Mouse (Mus musculus) small intestine, adult 2 months (tissue): ENCODE data around the gene Lsm4.

Experiments
- CTCF ChIP-seq: fragments of 200-500 bp; IDR thresholded peaks from 2 replicates; pipeline ENCODE4 v1.5.1; 2012; ENCODE audit warnings: low read depth, mild to moderate bottlenecking, control low read depth, inconsistent platforms, low read length, moderate library complexity, mixed read lengths; ENCODE audit not compliant: insufficient replicate concordance, insufficient read length; ENCODE audit errors: extremely low read depth
- POLR2A ChIP-seq: fragments of 200-500 bp; IDR thresholded peaks from 2 replicates; pipeline ENCODE4 v1.6.1; 2012; ENCODE audit warnings: low read depth, mild to moderate bottlenecking, control low read depth, inconsistent platforms, low read length, moderate library complexity

- TF ChIP-seq POLR2A (no peak), CTCF (no peak)
Measured at GRCm38 (mm10) chr8:70684291-70684690, 11.2 kb downstream of the Lsm4 start.
